Mouse (Mus musculus) thymus, postnatal 4 days (tissue): ENCODE measurements around the gene Slc20a1.

Source experiments
- DNase-seq: peaks from one replicate; pipeline ENCODE4 v3.0.0; 2021

Gene Slc20a1

GRCm38 (mm10) chr2:129256006-129256405, 57.4 kb downstream of the Slc20a1 start:
- no peak for DNase-seq

DNA sequence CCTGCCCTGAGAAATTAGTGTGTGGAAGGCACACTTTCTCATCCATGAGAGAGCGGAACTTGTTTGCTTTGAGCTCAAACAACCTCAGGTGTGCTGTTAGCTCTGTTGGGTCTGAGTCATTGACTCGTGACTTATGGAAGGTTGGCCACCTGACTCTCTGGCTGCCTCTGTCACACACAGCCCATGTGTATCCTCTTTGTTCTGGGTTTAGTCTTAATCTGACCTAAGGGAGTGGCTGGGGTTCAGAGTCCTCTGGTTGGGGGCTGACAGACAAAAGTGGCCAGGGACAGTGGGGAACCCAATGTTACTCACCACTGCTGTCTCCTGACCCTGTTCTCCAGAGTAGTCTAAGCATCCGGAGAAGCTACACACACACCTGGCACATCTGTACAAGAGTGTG, 59.5 kb downstream of the Slc20a1 start:
- DNase-seq = no peak

GRCm38 (mm10) chr2:129258475-129259211, 60.1 kb downstream of the Slc20a1 start:
- peak; percentile 63 for DNase-seq

- no peak for DNase-seq
These were observed 62.1 kb downstream of the Slc20a1 start for GRCm38 (mm10) chr2:129260646-129261045.
